11 mouse cellular contexts compared by ENCODE assay signal in genomic region chr11:46201636-46202546, GRCm38 (mm10). TPM values are rescaled to one million over a fixed set of nuclear protein-coding genes. Genes with fewer than 3 reads are reported as not detected.
A peak's percentile ranks its signal among the peaks of the same experiment; 100 is the strongest.
DNase-seq lines count a peak whose midpoint lies in the region; ATAC-seq and TF ChIP-seq lines count a peak whose summit lies in the region.
"Had no signal": no experiment of that assay in that cellular context is flagged by ENCODE, and none has a peak within 500 bp of the region (broad histone marks: within the 10 kb centered on the region; RNA-seq: fewer than 3 reads in every experiment).

No protein-coding gene starts in this region.

- H3K36me3 ChIP-seq in heart, postnatal 0 days (replicated peaks; ENCODE audit: control insufficient read depth, insufficient read depth, low read length): peaks cover 8% of the 10 kb centered on the region; the same call in 1 of the 2 replicates
- no peaks in the 10 kb centered on the region for H3K36me3 ChIP-seq in intestine, embryonic 16.5 days (ENCODE audit: control insufficient read depth, insufficient read depth, low read length)
- H3K36me3 ChIP-seq in midbrain, embryonic 15.5 days (replicated peaks): peaks cover 59% of the 10 kb centered on the region

- no peaks in the 10 kb centered on the region for H3K27me3 ChIP-seq in heart, postnatal 0 days (ENCODE audit: control insufficient read depth, insufficient read depth, low read length)
- no peaks in the 10 kb centered on the region for H3K27me3 ChIP-seq in intestine, embryonic 16.5 days (replicated peaks; ENCODE audit: control insufficient read depth, insufficient read depth, low read length)
- no peaks in the 10 kb centered on the region for H3K27me3 ChIP-seq in midbrain, embryonic 15.5 days (replicated peaks)
- H3K27me3 ChIP-seq: megakaryocyte, embryonic 14.5 days had no signal

- no peak for TF ChIP-seq CTCF in heart, postnatal 0 days (IDR thresholded peaks at IDR 0.05; ENCODE audit: low read depth)

- H3K4me3 ChIP-seq in heart, postnatal 0 days (ENCODE audit: low read depth, low read length): no peak overlapping the region
- no peak overlapping the region for H3K4me3 ChIP-seq in intestine, embryonic 16.5 days (ENCODE audit: low read length)
- no peak overlapping the region for H3K4me3 ChIP-seq in midbrain, embryonic 15.5 days
- H3K4me3 ChIP-seq: megakaryocyte, embryonic 14.5 days had no signal

- DNase-seq in heart, postnatal 0 days (ENCODE audit: low spot score): peak; percentile 40
- no peak for DNase-seq in heart, postnatal 14 days
- peak; percentile 62 for DNase-seq in embryo, embryonic 10 days (ENCODE audit: low spot score)
- no peak for DNase-seq in adrenal gland, adult 2 months
- no peak for DNase-seq in ovary, adult 18-20 months (ENCODE audit: low spot score)
- DNase-seq: heart, adult 18-20 months; thymus, postnatal 4 days had no signal

- peaks cover 18% of the 10 kb centered on the region for H3K4me1 ChIP-seq in heart, postnatal 0 days (ENCODE audit: control insufficient read depth, insufficient read depth)
- H3K4me1 ChIP-seq in intestine, embryonic 16.5 days (ENCODE audit: control insufficient read depth, insufficient read depth, low read length): peaks cover 13% of the 10 kb centered on the region
- H3K4me1 ChIP-seq in midbrain, embryonic 15.5 days: no peaks in the 10 kb centered on the region
- H3K4me1 ChIP-seq: megakaryocyte, embryonic 14.5 days had no signal

- H3K27ac ChIP-seq in heart, postnatal 0 days (ENCODE audit: low read depth): peak overlapping the region; percentile 28; the same call in 1 of the 2 replicates
- peak overlapping the region; percentile 3; the same call in 1 of the 2 replicates for H3K27ac ChIP-seq in intestine, embryonic 16.5 days (ENCODE audit: low read length)
- H3K27ac ChIP-seq in midbrain, embryonic 15.5 days: peak overlapping the region; percentile 40; the same call in 1 of the 2 replicates

- intact Hi-C loops in heart, postnatal 14 days (cut with DNase I): no loop called here

- 38% methylated on average over 20 of the region's 20 CpGs for WGBS in heart, postnatal 0 days
- WGBS in intestine, embryonic 16.5 days: 54% methylated on average over 20 of the region's 20 CpGs
- 72% methylated on average over 20 of the region's 20 CpGs for WGBS in midbrain, embryonic 15.5 days

- TF ChIP-seq EP300 in heart, postnatal 0 days (IDR thresholded peaks at IDR 0.05; ENCODE audit: low read depth): no peak

- 0 out of 2 replicates have a peak overlapping the region, but pooled peaks have one; percentile 18 for H3K9ac ChIP-seq in heart, postnatal 0 days (replicated peaks; ENCODE audit: low read depth, low read length)
- no peak overlapping the region for H3K9ac ChIP-seq in intestine, embryonic 16.5 days (ENCODE audit: low read depth, low read length)
- H3K9ac ChIP-seq in midbrain, embryonic 15.5 days: no peak overlapping the region

- H3K9me3 ChIP-seq in heart, postnatal 0 days (replicated peaks; ENCODE audit: control insufficient read depth, low read length): no peaks in the 10 kb centered on the region
- H3K9me3 ChIP-seq in intestine, embryonic 16.5 days (ENCODE audit: control insufficient read depth, low read length): no peaks in the 10 kb centered on the region
- no peaks in the 10 kb centered on the region for H3K9me3 ChIP-seq in midbrain, embryonic 15.5 days
- H3K9me3 ChIP-seq: megakaryocyte, embryonic 14.5 days had no signal

- peak; percentile 55 for ATAC-seq in heart, postnatal 0 days (ENCODE audit: insufficient read depth, low read depth)
- ATAC-seq in intestine, embryonic 16.5 days: no peak
- ATAC-seq in midbrain, embryonic 15.5 days (replicated peaks): peak; percentile 59; the same call in 1 of the 2 replicates
- no peak for ATAC-seq in erythroblast, adult 5-6 weeks (replicated peaks; ENCODE audit: low FRiP score, poor library complexity, severe bottlenecking)

- no peak overlapping the region for H3K4me2 ChIP-seq in heart, postnatal 0 days (ENCODE audit: low read depth, low read length)
- H3K4me2 ChIP-seq in intestine, embryonic 16.5 days (ENCODE audit: low read depth, low read length): no peak overlapping the region
- H3K4me2 ChIP-seq in midbrain, embryonic 15.5 days: no peak overlapping the region

RNA-seq across cellular contexts. Expression of gene Fndc9, which starts 33.4 kb away (rescaled TPM):
- total RNA-seq in heart, postnatal 0 days (2014; rRNA removed; ENCODE audit: low replicate concordance): not detected in 2 replicates
- polyA plus RNA-seq in heart, postnatal 0 days (2015; fragmentation: Nextera tagmentation; extraction: Ambion mirVana): not detected in 2 replicates
- not detected for total RNA-seq in heart, postnatal 14 days (2021)
- 0.09 and 0.15 TPM in 2 replicates for polyA plus RNA-seq in intestine, embryonic 16.5 days (2015; fragmentation: Nextera tagmentation; extraction: Ambion mirVana)
- 8.4 and 10.0 TPM in 2 replicates for polyA plus RNA-seq in midbrain, embryonic 15.5 days (2015; fragmentation: Nextera tagmentation; extraction: Ambion mirVana)
- total RNA-seq in erythroblast, adult 5-6 weeks (2015; ENCODE audit: low replicate concordance): not detected in 2 replicates
- total RNA-seq in erythroblast, adult 5-6 weeks (2017; ENCODE audit: low replicate concordance): not detected in 2 replicates
- not detected for total RNA-seq in adrenal gland, adult 2 months (2021)
- polyA plus RNA-seq in adrenal gland, adult 2 months (2012; rRNA removed): not detected in 2 replicates
- total RNA-seq: heart, adult 18-20 months had no signal

RNA-seq across cellular contexts. Expression of gene Nipal4, which starts 35.6 kb away (rescaled TPM):
- 3.0 and 10.9 TPM in 2 replicates for total RNA-seq in heart, postnatal 0 days (2014; rRNA removed; ENCODE audit: low replicate concordance)
- 2.1 and 2.5 TPM in 2 replicates for polyA plus RNA-seq in heart, postnatal 0 days (2015; fragmentation: Nextera tagmentation; extraction: Ambion mirVana)
- under 1 TPM; 0.07 to 0.24 TPM for total RNA-seq in heart, postnatal 14 days (2021)
- polyA plus RNA-seq in intestine, embryonic 16.5 days (2015; fragmentation: Nextera tagmentation; extraction: Ambion mirVana): 3.7 TPM in 2 replicates
- 0.43 TPM in 2 replicates for polyA plus RNA-seq in midbrain, embryonic 15.5 days (2015; fragmentation: Nextera tagmentation; extraction: Ambion mirVana)
- total RNA-seq in erythroblast, adult 5-6 weeks (2015; ENCODE audit: low replicate concordance): not detected in 2 replicates
- not detected in 2 replicates for total RNA-seq in erythroblast, adult 5-6 weeks (2017; ENCODE audit: low replicate concordance)
- not detected for total RNA-seq in adrenal gland, adult 2 months (2021)
- 0.04 and 0.07 TPM in 2 replicates for polyA plus RNA-seq in adrenal gland, adult 2 months (2012; rRNA removed)
- total RNA-seq: heart, adult 18-20 months had no signal

Comparison
In these comparisons a context has a peak if more than half of its experiments do, and no peak if none do; other contexts are left out.
1. DNase-seq: peak in heart, postnatal 0 days (single experiment) and embryo, embryonic 10 days (single experiment); none in heart, postnatal 14 days (0 of 2), adrenal gland, adult 2 months (single experiment) and ovary, adult 18-20 months (single experiment).
2. ATAC-seq: peak in heart, postnatal 0 days (single experiment) and midbrain, embryonic 15.5 days (single experiment); none in intestine, embryonic 16.5 days (single experiment) and erythroblast, adult 5-6 weeks (single experiment).
3. Peak in every context shown above with its lines, with median percentiles within 50 percentile points of each other: H3K27ac ChIP-seq.